Mouse (Mus musculus) embryonic facial prominence, embryonic 13.5 days (tissue): ENCODE data around the gene Gm16181. TPM values are rescaled to one million over a fixed set of nuclear protein-coding genes. Genes with fewer than 3 reads are reported as not detected.

Experiments used
- ATAC-seq: fragments of 200-750 bp; cut with Nextera tagmentation; 2 replicates; pipeline ENCODE4 v1.8.0; 2017; ENCODE audit warnings: low read depth; ENCODE audit not compliant: insufficient number of reproducible peaks, insufficient read depth, low FRiP score, low TSS enrichment
- H3K27ac ChIP-seq: fragments of 300-500 bp; sonication (generic); 2 replicates; pipeline ENCODE4 v1.5.1; 2015; ENCODE audit warnings: moderate library complexity, mild to moderate bottlenecking, inconsistent platforms
- H3K27me3 ChIP-seq: fragments of 300-500 bp; sonication (generic); 2 replicates; pipeline ENCODE4 v1.6.1; 2015; ENCODE audit warnings: mild to moderate bottlenecking, inconsistent platforms
- H3K36me3 ChIP-seq: fragments of 300-500 bp; sonication (generic); 2 replicates; pipeline ENCODE4 v1.6.1; 2015; ENCODE audit warnings: mild to moderate bottlenecking, inconsistent platforms
- H3K4me1 ChIP-seq: fragments of 300-500 bp; sonication (generic); 2 replicates; pipeline ENCODE4 v1.6.1; 2015; ENCODE audit warnings: inconsistent platforms
- H3K4me2 ChIP-seq: fragments of 300-500 bp; sonication (generic); 2 replicates; pipeline ENCODE4 v1.6.1; 2015; ENCODE audit warnings: moderate library complexity, mild to moderate bottlenecking, inconsistent platforms
- H3K4me3 ChIP-seq: fragments of 300-500 bp; sonication (generic); 2 replicates; pipeline ENCODE4 v1.5.1; 2015; ENCODE audit warnings: mild to moderate bottlenecking, inconsistent platforms
- H3K9ac ChIP-seq: fragments of 300-500 bp; sonication (generic); 2 replicates; pipeline ENCODE4 v1.6.1; 2015; ENCODE audit warnings: mild to moderate bottlenecking, inconsistent platforms
- H3K9me3 ChIP-seq: fragments of 300-500 bp; sonication (generic); 2 replicates; pipeline ENCODE4 v1.6.1; 2016; ENCODE audit warnings: inconsistent platforms
- WGBS: fragments of 180-500 bp; shearing (Covaris S2); methylation state at CpG from one replicate; pipeline ENCODE4 v1.1.7; 2015; ENCODE audit warnings: mixed read lengths; 5-methylcytosine and 5-hydroxymethylcytosine counted together
- polyA plus RNA-seq: library from polyadenylated mRNA; unstranded; fragments of >200 nt; fragmentation: Nextera tagmentation; extraction: Ambion mirVana; gene quantifications from 2 replicates; pipeline ENCODE4 v1.2.1, GENCODE M21; 2015

The Gm16181 gene
- polyA plus RNA-seq, 1 experiment from 2014 or later = not detected

DNA sequence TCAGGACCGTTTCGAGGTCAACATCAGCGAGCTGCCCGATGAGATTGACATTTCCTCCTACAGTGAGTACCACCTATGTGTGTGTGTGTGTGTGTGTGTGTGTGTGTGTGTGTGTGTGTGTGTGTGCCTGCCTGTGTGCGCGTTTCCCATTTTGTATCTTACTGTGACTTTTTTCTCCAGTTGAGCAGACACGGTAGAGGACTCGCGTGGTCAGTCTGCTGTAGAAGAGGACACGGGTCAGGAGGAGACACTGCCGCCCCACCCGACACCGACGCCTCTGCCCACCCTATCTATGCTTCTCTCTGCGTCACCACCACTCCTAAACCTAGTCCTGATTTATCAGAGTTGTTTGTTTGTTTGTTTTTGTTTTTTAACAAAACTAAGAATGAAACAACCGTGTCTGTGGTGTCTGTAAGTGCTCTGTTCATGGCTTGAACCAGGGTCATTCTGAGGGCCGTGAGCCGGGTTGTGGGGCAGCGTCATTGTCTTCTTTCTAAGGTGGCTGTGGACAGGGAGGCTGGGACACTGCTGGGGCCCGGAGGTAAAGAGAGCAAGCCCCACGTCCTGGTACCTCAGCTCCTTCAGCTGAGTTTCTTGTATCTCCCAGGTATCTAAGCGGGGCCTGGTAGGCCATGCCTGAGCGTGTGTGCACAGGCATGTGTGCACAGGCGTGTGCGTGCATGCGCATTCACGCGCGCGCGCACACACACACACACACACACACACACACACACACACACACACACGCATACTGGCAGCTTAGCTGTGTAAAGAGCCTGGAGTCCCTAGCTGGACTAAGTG lies 32.9 kb downstream of the Gm16181 start:
- Histone ChIP-seq H3K4me1 (0 out of 2 replicates have a peak, but pooled peaks cover 4% of the 10 kb centered on the region), H3K4me2 (no peak overlapping the region), H3K36me3 (peaks cover 57% of the 10 kb centered on the region), H3K27ac (no peak overlapping the region), H3K9ac (no peak overlapping the region), H3K27me3 (no peaks in the 10 kb centered on the region), H3K9me3 (no peaks in the 10 kb centered on the region), H3K4me3 (no peak overlapping the region)
- no peak for ATAC-seq
- 90% methylated on average over 32 of the region's 32 CpGs for WGBS

- H3K27ac ChIP-seq = no peak overlapping the region
- 58% methylated on average over 11 of the region's 11 CpGs for whole genome bisulfite sequencing
- no peaks in the 10 kb centered on the region for H3K9me3 ChIP-seq
- H3K4me1 ChIP-seq = 0 out of 2 replicates have a peak, but pooled peaks cover 4% of the 10 kb centered on the region
- no peak overlapping the region for H3K9ac ChIP-seq
- no peak overlapping the region for H3K4me3 ChIP-seq
- peak; percentile 33; the same call in 1 of the 2 replicates for ATAC-seq
- no peak overlapping the region for H3K4me2 ChIP-seq
- H3K27me3 ChIP-seq = peaks cover 3% of the 10 kb centered on the region
- peaks cover 47% of the 10 kb centered on the region for H3K36me3 ChIP-seq
Observed at GRCm38 (mm10) chr17:35254241-35255098, 33.8 kb downstream of the Gm16181 start.

DNA sequence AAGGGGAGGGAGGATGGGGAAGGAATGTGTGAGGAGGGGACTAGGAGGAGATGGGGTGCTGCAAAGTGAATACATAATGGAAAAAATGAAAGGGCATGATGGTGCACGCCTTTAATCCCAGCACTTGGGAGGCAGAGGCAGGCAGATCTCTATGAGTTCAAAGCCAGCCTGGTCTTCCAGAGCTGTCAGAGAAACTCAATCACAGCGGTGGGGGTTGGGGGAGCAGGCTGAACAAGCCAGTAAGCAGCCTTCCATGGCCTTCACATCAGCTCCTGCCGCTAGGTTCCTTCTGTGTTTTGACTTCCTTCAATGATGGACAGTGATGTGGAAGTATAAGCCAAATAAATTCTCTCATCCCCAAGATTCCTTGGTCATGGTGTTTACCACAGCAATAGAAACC lies 34.7 kb downstream of the Gm16181 start:
- H3K9me3 ChIP-seq = no peaks in the 10 kb centered on the region
- no peak overlapping the region for H3K9ac ChIP-seq
- WGBS = 73% methylated on average over 3 of the region's 3 CpGs
- ATAC-seq = no peak
- H3K4me1 ChIP-seq = 0 out of 2 replicates have a peak, but pooled peaks cover 4% of the 10 kb centered on the region
- no peak overlapping the region for H3K27ac ChIP-seq
- peaks cover 39% of the 10 kb centered on the region for H3K36me3 ChIP-seq
- H3K4me2 ChIP-seq = no peak overlapping the region
- H3K27me3 ChIP-seq = peaks cover 10% of the 10 kb centered on the region
- no peak overlapping the region for H3K4me3 ChIP-seq

DNA sequence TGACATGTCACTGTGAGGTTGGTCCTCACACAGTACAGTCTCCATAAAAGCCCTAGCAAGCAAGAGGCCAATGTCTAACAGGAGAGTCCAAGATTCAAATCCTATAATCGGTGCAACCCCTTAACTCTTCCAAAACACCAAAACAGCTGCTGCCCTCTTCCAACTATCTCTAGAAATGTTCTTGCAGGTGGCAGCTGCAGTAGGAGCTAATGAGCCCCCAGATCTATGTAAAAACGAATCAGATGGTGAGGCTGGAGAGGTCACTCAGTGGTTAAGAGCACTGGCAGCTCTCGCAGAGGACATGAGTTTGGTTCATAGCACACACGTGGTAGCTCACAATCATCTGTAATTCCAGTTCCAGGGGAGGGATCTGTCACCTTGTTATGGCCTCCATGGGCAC lies 35.1 kb downstream of the Gm16181 start:
- no peak overlapping the region for H3K4me2 ChIP-seq
- H3K27me3 ChIP-seq = peaks cover 14% of the 10 kb centered on the region
- no peak overlapping the region for H3K4me3 ChIP-seq
- H3K4me1 ChIP-seq = no peaks in the 10 kb centered on the region
- ATAC-seq = no peak
- H3K36me3 ChIP-seq = peaks cover 35% of the 10 kb centered on the region
- H3K9ac ChIP-seq = no peak overlapping the region
- H3K27ac ChIP-seq = no peak overlapping the region
- 56% methylated on average over 4 of the region's 4 CpGs for WGBS
- no peaks in the 10 kb centered on the region for H3K9me3 ChIP-seq

- Histone ChIP-seq H3K4me3 (no peak overlapping the region), H3K27me3 (peaks cover 31% of the 10 kb centered on the region), H3K36me3 (peaks cover 19% of the 10 kb centered on the region), H3K9me3 (no peaks in the 10 kb centered on the region), H3K27ac (no peak overlapping the region), H3K4me1 (no peaks in the 10 kb centered on the region), H3K9ac (no peak overlapping the region), H3K4me2 (no peak overlapping the region)
- no peak for ATAC-seq
- WGBS = 79% methylated on average over 1 of the region's 1 CpGs
Observed at GRCm38 (mm10) chr17:35257378-35257777, 36.7 kb downstream of the Gm16181 start.

- Histone ChIP-seq H3K36me3 (peaks cover 14% of the 10 kb centered on the region), H3K27me3 (peaks cover 37% of the 10 kb centered on the region), H3K9me3 (no peaks in the 10 kb centered on the region), H3K27ac (no peak overlapping the region), H3K9ac (peak overlapping the region; percentile 46; the same call in 1 of the 2 replicates), H3K4me2 (peak overlapping the region; percentile 35), H3K4me3 (peak overlapping the region; percentile 21; the same call in 1 of the 2 replicates), H3K4me1 (no peaks in the 10 kb centered on the region)
- 17% methylated on average over 17 of the region's 17 CpGs for WGBS
- ATAC-seq = no peak
Observed at GRCm38 (mm10) chr17:35257824-35258491, 37.3 kb downstream of the Gm16181 start.

GRCm38 (mm10) chr17:35258492-35259478 lies 38.2 kb downstream of the Gm16181 start:
- H3K27me3 ChIP-seq = peaks cover 45% of the 10 kb centered on the region
- no peak overlapping the region for H3K9ac ChIP-seq
- no peak overlapping the region for H3K27ac ChIP-seq
- peaks cover 5% of the 10 kb centered on the region for H3K36me3 ChIP-seq
- ATAC-seq = no peak
- no peak overlapping the region for H3K4me2 ChIP-seq
- H3K9me3 ChIP-seq = no peaks in the 10 kb centered on the region
- WGBS = 61% methylated on average over 14 of the region's 14 CpGs
- H3K4me3 ChIP-seq = no peak overlapping the region
- H3K4me1 ChIP-seq = peaks cover 7% of the 10 kb centered on the region; the same call in 1 of the 2 replicates

- H3K9me3 ChIP-seq = no peaks in the 10 kb centered on the region
- no peak for ATAC-seq
- no peak overlapping the region for H3K27ac ChIP-seq
- no peak overlapping the region for H3K4me2 ChIP-seq
- peaks cover 9% of the 10 kb centered on the region; the same call in 1 of the 2 replicates for H3K4me1 ChIP-seq
- WGBS = 79% methylated on average over 4 of the region's 4 CpGs
- no peak overlapping the region for H3K9ac ChIP-seq
- no peaks in the 10 kb centered on the region for H3K36me3 ChIP-seq
- H3K4me3 ChIP-seq = no peak overlapping the region
- H3K27me3 ChIP-seq = peaks cover 53% of the 10 kb centered on the region
Observed at GRCm38 (mm10) chr17:35259621-35260020, 39.0 kb downstream of the Gm16181 start.

GRCm38 (mm10) chr17:35261651-35262050 lies 41.0 kb downstream of the Gm16181 start:
- no peak for ATAC-seq
- no peak overlapping the region for H3K9ac ChIP-seq
- H3K9me3 ChIP-seq = no peaks in the 10 kb centered on the region
- no peak overlapping the region for H3K4me3 ChIP-seq
- H3K27me3 ChIP-seq = peaks cover 72% of the 10 kb centered on the region
- peaks cover 9% of the 10 kb centered on the region; the same call in 1 of the 2 replicates for H3K4me1 ChIP-seq
- H3K36me3 ChIP-seq = no peaks in the 10 kb centered on the region
- no peak overlapping the region for H3K27ac ChIP-seq
- WGBS = 63% methylated on average over 13 of the region's 13 CpGs
- no peak overlapping the region for H3K4me2 ChIP-seq

DNA sequence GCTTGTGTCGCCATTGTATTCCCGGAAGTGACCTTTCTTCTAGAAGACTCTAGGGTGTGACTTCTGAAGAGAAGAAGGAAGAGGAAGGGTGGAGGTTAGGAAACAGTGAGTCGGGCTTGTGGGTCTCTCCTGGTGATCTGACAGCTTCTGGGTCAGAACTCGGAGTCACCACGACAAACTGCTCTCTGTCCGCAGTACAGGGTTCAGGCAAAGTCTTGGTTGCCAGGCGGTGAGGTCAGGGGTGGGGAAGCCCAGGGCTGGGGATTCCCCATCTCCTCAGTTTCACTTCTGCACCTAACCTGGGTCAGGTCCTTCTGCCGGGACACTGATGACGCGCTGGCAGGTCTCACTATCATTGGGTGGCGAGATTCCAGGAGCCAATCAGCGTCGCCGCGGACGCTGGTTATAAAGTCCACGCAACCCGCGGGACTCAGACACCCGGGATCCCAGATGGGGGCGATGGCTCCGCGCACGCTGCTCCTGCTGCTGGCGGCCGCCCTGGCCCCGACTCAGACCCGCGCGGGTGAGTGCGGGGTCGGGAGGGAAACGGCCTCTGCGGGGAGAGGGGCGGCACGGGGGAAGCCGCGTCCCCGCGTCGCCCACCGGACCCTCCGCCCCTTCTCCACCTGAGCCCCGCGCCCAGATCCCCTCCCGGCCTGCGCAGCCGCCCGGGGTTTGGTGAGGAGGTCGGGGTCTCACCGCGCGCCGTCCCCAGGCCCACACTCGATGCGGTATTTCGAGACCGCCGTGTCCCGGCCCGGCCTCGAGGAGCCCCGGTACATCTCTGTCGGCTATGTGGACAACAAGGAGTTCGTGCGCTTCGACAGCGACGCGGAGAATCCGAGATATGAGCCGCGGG lies 42.3 kb downstream of the Gm16181 start, which contains the start of gene H2-D1:
Gene H2-D1 (plus strand): TSS at position 67 of the 859 bp plus-strand sequence.
- no peaks in the 10 kb centered on the region for H3K9me3 ChIP-seq
- no peaks in the 10 kb centered on the region for H3K36me3 ChIP-seq
- peak within 1 kb of the TSS; percentile 60 for H3K4me3 ChIP-seq
- peak within 1 kb of the TSS; percentile 71 for H3K9ac ChIP-seq
- peak within 1 kb of the TSS; percentile 99 for H3K4me2 ChIP-seq
- H3K27me3 ChIP-seq = peaks cover 80% of the 10 kb centered on the region
- no peak within 1 kb of the TSS for H3K27ac ChIP-seq
- H3K4me1 ChIP-seq = peaks cover 9% of the 10 kb centered on the region; the same call in 1 of the 2 replicates
- under 1% methylated on average over 69 of the region's 73 CpGs for WGBS
- peak; percentile 80 for ATAC-seq
